Mouse (Mus musculus): Measurements from ENCODE around the gene Nexn. TPM values are rescaled to one million over a fixed set of nuclear protein-coding genes. Genes with fewer than 3 reads are reported as not detected.

The Nexn gene
- polyA plus RNA-seq (2017; shearing (Covaris generic)), result 0.53 TPM

DNA sequence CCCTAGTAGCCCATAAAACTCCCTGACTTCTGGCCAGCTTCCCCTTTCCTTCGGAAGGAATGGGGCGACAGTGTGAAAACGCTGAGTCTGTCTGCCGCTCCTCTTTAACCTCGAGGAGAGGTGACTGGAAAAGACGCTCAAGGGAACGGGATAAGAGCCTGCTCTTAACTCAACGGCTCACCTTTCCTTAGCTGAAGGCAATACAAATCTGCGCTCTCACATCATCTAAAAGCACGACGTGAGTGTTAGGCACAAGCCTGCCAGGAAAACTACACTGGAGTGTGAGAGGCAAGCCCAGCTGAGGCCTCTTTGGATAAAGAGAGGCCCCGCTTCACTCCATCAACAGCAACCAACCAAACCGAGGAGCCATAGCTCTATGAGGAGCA lies at the start of gene Nexn:
Nexn (minus strand) TSS at position 315 of the 386 bp plus-strand sequence.

DNA sequence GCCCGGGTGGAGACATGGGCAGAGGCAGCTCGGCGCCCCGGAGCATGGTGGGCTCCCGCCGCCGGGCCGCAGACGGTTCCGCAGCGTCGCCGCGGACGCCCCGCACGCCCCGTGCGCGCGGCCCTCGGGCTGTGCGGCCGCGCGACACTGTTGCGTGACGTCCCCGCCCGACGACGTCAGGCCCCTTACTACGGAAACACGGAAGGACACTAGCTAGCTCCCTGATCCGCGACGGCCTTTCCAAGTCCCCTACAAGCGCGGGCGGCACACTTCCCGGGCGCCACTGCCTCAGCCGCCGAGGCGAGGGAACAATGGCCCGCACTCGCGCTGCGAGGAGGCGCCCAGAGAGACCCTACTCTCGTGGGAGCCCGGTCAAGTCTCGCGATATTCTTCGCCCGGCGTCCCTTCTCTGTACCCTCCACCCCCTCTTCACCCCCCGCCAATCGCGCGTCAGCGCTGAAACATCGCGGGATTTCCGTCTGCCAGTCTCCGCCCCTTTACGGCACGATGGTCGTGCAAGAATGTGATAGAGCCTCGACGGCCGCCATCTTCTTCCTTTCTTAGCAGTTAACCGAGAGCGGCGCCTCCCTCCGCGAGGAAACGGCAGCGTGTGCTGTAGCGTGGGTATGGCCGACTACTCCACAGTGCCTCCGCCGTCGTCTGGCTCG lies 56.0 kb downstream of the Nexn start, which contains the start of the genes Dnajb4 and Fubp1:
Dnajb4 (minus strand) TSS at position 336 of the 668 bp plus-strand sequence.
Fubp1 (plus strand) TSS at position 456 of the 668 bp plus-strand sequence.

Other genes with a start within 250 kb of the Nexn start
- gene Gipc2, start 100.1 kb downstream of the Nexn start, polyA plus RNA-seq (2017; shearing (Covaris generic)), result not detected
- gene Dnajb4, start 56.0 kb downstream of the Nexn start, polyA plus RNA-seq (2017; shearing (Covaris generic)), result 11.9 TPM
- 219 TPM for gene Fubp1, start 55.9 kb downstream of the Nexn start, polyA plus RNA-seq (2017; shearing (Covaris generic))
- 18.7 TPM for gene Miga1, start 74.1 kb upstream of the Nexn start, polyA plus RNA-seq (2017; shearing (Covaris generic))
- gene Usp33, start 80.1 kb upstream of the Nexn start, polyA plus RNA-seq (2017; shearing (Covaris generic)), result 68.7 TPM
- gene Zzz3, start 129.1 kb upstream of the Nexn start, polyA plus RNA-seq (2017; shearing (Covaris generic)), result 60.3 TPM